Mouse (Mus musculus) embryonic stem cell, embryonic (primary cell): ENCODE data around the gene Dclre1a.
"Not testable (repeated sequence)": the region's sequence is repeated elsewhere in the genome, so short reads cannot be mapped to it uniquely, and the experiment has no call there.

Source experiments
- CTCF ChIA-PET, 4 experiments: fragments of 300-600 bp in 2 of 4; fragments of 350-600 bp in 2 of 4; sonication (Branson Sonifier 250); formaldehyde crosslinking; loops; one replicate each; lab custom pipeline; 2022; ENCODE audit warnings: inconsistent platforms in 2 of 4; lab: Charles Lee
- POLR2A ChIA-PET, 4 experiments: fragments of 300-600 bp in 2 of 4; fragments of 350-600 bp in 2 of 4; sonication (Branson Sonifier 250); formaldehyde crosslinking; loops; one replicate each; lab custom pipeline; 2022; ENCODE audit warnings: antibody characterized with exemption in 4 of 4, inconsistent platforms in 1 of 4; lab: Charles Lee

The Dclre1a gene

DNA sequence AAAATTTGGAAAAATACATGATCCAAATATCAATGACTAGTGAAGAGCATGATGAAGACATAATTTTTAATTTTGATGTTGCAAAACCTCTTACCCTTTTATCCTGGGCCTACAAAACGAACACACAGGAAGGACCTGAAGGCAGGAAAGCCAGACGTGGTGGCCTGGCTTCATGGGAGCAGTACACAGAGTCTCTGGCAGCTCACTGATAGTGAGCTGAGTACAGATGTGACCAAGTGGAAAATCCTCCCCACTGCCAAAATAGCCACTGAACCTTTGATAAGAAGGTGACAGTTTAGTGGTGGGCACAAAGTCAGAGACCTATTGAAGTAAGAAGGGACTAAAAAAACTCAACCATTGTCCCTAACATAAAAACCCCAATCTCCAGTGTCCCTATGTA lies 34.5 kb downstream of the Dclre1a start:
- ChIA-PET CTCF (interaction anchor here in 2 of 4 experiments (0.5 to 0.6 kb wide), 2 partner anchors 19 to 281 kb away, joined by 3 read pairs; no protein-coding TSS in a partner anchor), POLR2A (interaction anchor here in 2 of 4 experiments (0.5 to 1.5 kb wide), 4 partner anchors 31 to 943 kb away, joined by 3 read pairs; no protein-coding TSS in a partner anchor)

DNA sequence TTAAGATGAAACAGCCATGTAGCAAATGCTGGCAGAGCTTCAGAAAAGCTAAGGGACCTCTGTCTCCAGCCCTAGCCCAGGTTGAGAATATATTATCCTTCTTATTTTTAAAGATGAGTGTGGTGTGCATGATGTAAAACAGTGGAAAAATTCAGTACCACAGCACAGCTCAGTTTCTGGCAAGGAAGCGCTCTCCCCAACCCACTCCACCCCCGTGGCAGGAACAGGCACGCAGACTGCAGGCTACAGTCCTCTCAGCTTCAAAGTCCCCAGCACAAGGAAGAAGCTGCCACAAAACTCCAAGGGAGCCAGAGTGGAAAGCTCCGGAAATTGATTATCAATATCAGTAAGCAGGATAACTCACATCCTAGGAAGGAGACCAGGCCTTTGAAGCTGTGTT lies 36.8 kb downstream of the Dclre1a start:
- ChIA-PET CTCF (interaction anchor here in 1 of 4 experiments (0.6 kb wide), 1 partner anchor 112 kb away, joined by 3 read pairs; no protein-coding TSS in a partner anchor), POLR2A (interaction anchor here in 3 of 4 experiments (0.5 to 2.2 kb wide), 13 partner anchors 8 to 265 kb away, joined by 3 to 14 read pairs (median 4); partner anchors contain the start of genes Dclre1a (in 1 of the 3) and Nhlrc2 (in 1 of the 3))

DNA sequence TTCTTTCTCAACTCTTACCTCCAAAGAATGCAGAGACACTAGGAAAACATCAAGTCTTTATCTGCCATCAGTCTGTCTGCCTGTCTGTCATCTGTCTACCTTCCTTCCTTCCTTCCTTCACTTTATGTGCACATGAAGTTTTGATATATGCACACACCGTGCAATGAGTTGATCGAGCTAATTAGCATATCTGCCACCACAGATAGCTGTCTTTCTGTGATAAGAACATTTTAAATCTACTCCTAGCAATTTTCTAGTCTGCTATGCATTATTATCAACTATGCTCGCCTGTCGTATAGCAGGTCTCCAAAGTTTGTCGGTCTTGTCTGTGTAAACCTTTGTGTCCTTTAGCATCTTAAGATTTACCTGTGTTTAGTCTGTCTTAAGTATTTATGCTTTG lies 44.5 kb downstream of the Dclre1a start:
- CTCF ChIA-PET = interaction anchor here in 1 of 4 experiments (0.9 kb wide), 1 partner anchor 20 kb away, joined by 3 read pairs; no protein-coding TSS in a partner anchor
- POLR2A ChIA-PET = interaction anchor here in 1 of 4 experiments (0.7 kb wide), 1 partner anchor 15 kb away, joined by 3 read pairs; no protein-coding TSS in a partner anchor

DNA sequence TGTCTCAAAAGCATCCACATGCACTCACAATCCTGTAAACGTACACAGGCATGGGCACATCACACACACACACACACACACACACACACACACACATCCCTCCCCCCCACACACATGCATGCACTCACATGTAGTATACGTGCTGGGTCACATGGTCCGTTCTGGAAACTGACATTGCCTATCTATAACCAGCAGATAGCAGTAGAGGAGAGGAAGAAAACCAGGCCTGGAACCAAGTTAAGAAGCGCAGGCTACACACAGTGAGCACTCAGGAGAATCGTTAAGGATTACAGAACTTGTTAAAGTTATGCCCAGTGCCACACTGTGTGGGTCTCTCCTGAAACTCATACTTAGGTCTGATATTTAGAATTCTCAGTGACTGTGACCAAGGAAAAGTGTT lies 45.0 kb downstream of the Dclre1a start:
- POLR2A ChIA-PET = not testable (repeated sequence)
- CTCF ChIA-PET = interaction anchor here in 1 of 4 experiments (0.7 kb wide), 1 partner anchor 947 kb away, joined by 3 read pairs; no protein-coding TSS in a partner anchor

DNA sequence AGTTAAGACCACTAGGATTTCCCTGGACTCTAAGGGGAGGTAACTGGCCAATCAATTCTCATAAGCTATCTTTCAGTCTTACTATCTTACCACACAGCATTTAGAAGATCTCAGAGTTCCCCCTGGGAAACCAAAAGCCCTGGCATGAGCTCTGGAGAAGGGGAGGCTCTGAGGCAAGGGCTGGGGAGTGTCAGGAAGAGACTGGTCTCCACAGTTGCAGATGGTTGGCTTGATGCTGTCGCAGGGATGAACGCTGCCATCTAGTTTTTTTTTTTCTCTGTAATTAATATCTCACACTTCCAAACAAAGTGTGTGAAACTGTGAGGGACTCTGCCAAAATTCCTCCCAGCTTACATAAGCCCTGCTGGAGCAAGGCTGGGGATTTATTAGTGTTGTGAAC lies 53.9 kb downstream of the Dclre1a start:
- POLR2A ChIA-PET, CTCF ChIA-PET: not testable (repeated sequence)

DNA sequence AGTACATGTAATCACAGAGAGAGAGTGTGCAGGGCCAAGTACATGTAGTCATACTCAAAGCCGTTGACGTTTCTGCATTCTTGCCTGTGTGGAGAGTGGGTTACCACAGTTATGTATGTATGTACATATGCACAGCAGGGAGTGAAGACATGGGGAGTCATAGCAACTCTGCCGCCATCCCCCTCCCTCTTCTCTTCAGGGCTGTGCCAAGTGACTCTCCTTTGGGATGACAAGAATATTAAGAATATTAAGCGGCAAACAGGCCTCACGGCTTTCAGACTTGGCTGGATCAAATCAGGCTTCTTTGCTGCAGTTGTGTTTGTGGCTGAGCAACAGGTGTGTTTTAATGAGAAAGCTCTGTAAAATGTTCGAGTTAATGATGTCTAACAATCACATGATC lies 58.4 kb downstream of the Dclre1a start:
- POLR2A ChIA-PET = no interaction called here
- CTCF ChIA-PET = no interaction called here

DNA sequence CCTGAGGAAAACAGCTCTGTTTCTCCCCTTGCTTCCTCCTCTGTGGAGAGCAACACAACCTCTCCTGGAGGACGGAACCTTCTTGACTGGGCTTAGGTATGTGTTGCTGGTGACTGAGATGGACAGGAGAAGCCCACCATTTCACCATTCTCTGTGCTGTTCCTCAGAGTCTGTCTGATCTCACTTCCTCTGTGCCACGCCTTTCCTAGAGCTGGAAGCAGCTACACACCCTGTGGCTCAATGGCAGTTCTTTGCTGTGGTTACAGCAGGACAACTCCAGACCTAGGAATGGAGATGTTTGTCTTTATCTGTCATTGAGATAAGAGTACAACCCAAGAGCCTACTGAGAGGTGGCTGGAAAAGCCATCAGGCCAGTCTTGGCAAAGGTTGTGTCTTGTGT lies 60.7 kb downstream of the Dclre1a start:
- ChIA-PET CTCF (no interaction called here), POLR2A (interaction anchor here in 1 of 4 experiments (0.6 kb wide), 1 partner anchor 1182 kb away, joined by 3 read pairs; no protein-coding TSS in a partner anchor)

DNA sequence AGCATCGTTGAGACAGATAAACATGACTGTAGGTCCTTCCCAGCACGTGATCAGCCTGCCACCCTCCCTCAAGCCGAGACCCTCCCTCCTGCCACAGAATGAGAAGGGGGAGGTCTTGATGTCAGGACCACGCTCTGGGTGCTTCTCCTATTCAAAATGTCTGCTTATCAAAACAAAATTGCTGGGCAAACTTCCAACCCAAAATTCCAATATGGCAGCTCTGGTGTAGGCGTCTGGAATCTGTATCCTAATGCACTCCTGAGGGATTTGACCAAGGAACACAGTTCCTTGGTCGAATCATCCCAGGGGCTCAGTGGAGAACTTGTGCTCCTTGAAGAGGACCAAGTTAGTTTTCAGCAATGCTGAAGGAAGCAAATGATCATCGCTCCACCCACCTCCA lies 61.1 kb downstream of the Dclre1a start:
- POLR2A ChIA-PET = no interaction called here
- CTCF ChIA-PET = no interaction called here

DNA sequence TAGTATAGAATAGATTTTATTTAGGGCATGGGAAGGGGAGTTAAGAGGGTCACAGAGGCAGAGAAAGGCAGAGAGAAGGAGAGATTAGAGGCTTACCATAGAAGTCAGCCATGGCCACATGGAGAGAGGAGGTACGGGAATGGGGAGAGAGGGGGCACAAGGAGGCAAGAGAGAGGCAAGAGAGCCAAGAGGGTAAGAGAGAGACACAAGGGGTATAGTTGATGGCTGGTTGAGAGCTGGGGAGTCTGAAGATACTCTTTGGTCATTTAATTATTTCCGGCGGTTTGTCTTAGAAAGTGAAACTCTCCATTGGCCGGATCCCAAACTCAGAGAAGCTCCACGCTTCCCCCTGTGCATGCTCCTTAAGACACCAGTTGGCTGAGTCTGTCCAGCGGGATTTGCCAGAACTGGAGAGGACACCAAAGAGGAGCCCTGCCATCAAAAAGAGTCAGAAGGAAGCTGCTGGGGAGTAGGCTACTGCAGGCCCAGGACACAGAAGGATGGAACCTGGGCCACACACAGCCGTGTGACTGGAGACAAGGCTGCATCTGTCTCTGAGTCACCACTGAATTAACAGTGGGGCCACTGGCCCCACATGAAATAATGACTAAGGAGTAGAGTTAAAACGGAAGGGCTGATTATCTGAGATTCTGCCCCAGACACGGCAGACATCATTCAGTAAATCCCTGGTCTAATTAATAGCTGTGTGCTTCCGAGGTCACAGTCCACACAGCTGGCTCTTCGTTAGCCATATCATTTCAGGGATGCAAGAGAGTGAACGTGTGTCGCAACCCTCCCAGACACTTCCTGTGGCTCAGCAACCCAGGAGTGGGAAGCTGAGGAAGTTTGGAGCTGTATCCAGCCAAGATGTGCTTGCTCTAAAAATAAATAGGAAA lies 62.4 kb downstream of the Dclre1a start:
- CTCF ChIA-PET = interaction anchor here in 1 of 4 experiments (0.6 kb wide), 1 partner anchor 385 kb away, joined by 4 read pairs; no protein-coding TSS in a partner anchor
- POLR2A ChIA-PET = interaction anchor here in 2 of 4 experiments (0.8 to 1.4 kb wide), 2 partner anchors 10 to 134 kb away, joined by 3 to 4 read pairs; no protein-coding TSS in a partner anchor

DNA sequence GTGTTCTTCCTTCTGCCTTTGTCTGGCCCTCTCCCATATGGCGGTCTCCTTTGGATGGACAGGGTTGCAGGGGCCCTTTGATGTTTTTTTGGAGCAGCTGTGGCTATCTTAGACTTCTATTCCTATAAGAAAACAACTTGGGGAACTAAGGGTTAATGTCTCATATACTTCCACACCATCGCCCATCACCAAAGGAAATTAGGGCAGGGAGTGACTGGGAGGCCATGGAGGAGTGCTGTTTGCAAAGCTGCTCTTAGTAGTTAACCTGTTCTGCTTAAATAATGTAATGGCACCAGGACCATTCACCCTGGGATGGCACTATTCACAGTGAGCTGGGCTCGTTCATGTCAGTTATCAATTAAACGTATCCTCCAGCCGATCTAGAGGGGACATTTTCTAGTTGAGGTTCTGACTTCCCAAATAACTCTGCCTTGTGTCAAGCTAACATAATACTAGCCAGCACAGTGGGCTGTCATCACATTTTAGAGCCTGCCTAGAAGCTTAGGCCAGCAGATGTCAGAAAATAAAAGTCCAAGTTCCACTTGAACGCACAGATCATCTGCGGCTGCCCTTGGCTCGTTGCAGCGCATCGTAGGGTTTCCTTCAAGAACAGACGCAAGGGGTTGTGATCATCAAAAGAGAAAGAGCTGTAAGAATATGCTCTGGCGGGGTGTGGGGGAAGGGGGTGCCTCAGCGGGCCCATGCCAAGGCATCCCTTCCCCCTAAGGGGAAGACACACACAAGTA lies 63.2 kb downstream of the Dclre1a start:
- CTCF ChIA-PET = no interaction called here
- POLR2A ChIA-PET = interaction anchor here in 2 of 4 experiments (0.6 to 1.4 kb wide), 2 partner anchors 10 to 443 kb away, joined by 3 to 4 read pairs; no protein-coding TSS in a partner anchor
